Mouse (Mus musculus) hindbrain, embryonic 16.5 days (tissue): Measurements from ENCODE around the gene Mocs1. TPM values are rescaled to one million over a fixed set of nuclear protein-coding genes. Genes with fewer than 3 reads are reported as not detected.

Experiments
- ATAC-seq: fragments of 200-750 bp; cut with Nextera tagmentation; 2 replicates; pipeline ENCODE4 v1.8.0; 2017; ENCODE audit warnings: moderate TSS enrichment, moderate library complexity
- H3K27ac ChIP-seq: fragments of 300-500 bp; sonication (generic); 2 replicates; pipeline ENCODE4 v1.5.1; 2014; ENCODE audit warnings: low read depth, mild to moderate bottlenecking, control low read depth, low read length, moderate library complexity
- H3K27me3 ChIP-seq: fragments of 300-500 bp; sonication (generic); replicated peaks from 2 replicates; pipeline ENCODE4 v1.6.1; 2014; ENCODE audit warnings: low read length; ENCODE audit not compliant: control insufficient read depth, insufficient read depth
- H3K36me3 ChIP-seq: fragments of 300-500 bp; sonication (generic); 2 replicates; pipeline ENCODE4 v1.6.1; 2014; ENCODE audit warnings: mild to moderate bottlenecking, low read length, moderate library complexity, mixed read lengths; ENCODE audit not compliant: control insufficient read depth, insufficient read depth
- H3K4me1 ChIP-seq: fragments of 300-500 bp; sonication (generic); 2 replicates; pipeline ENCODE4 v1.6.1; 2014; ENCODE audit warnings: low read depth, low read length; ENCODE audit not compliant: control insufficient read depth, insufficient read depth
- H3K4me2 ChIP-seq: fragments of 300-500 bp; sonication (generic); 2 replicates; pipeline ENCODE4 v1.6.1; 2014; ENCODE audit warnings: mild to moderate bottlenecking, low read length, control low read depth, moderate library complexity
- H3K4me3 ChIP-seq: fragments of 300-500 bp; sonication (generic); 2 replicates; pipeline ENCODE4 v1.5.1; 2014; ENCODE audit warnings: mild to moderate bottlenecking, low read length, control low read depth, moderate library complexity
- H3K9ac ChIP-seq: fragments of 300-500 bp; sonication (generic); 2 replicates; pipeline ENCODE4 v1.6.1; 2014; ENCODE audit warnings: low read depth, mild to moderate bottlenecking, control low read depth, low read length, moderate library complexity
- H3K9me3 ChIP-seq: fragments of 300-500 bp; sonication (generic); 2 replicates; pipeline ENCODE4 v1.6.1; 2014; ENCODE audit warnings: mild to moderate bottlenecking, low read length, moderate library complexity; ENCODE audit not compliant: control insufficient read depth
- WGBS: fragments of 180-500 bp; shearing (Covaris S2); extraction: QIAGEN DNeasy Blood & Tissue Kit; methylation state at CpG from one replicate; pipeline ENCODE4 v1.1.7; 2014; 5-methylcytosine and 5-hydroxymethylcytosine counted together
- polyA plus RNA-seq: library from polyadenylated mRNA; unstranded; fragments of >200 nt; fragmentation: Nextera tagmentation; extraction: Ambion mirVana; gene quantifications from 2 replicates; pipeline ENCODE4 v1.2.1, GENCODE M21; 2015

Gene Mocs1
- polyA plus RNA-seq, 1 experiment from 2014 or later, result 4.5 TPM

DNA sequence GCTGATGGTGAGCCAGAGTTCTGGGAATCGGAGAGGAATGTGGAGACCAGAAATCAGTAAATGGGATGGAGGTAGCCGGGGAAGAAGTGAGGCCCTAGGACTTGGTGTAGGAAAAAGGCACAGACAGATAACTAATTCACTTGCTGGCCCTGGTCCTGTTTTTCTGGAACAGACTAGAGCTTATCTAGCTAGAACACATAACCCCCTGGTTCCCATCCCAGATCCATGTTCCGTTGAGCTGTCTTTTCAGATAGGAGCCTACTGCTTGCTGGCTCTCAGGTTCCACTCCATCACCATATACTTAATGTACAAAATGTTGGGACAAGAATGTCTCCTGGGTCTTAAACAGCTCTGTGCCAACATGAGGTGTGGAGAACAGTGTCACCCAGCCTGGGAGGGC lies 29.7 kb downstream of the Mocs1 start:
- H3K4me2 ChIP-seq, result no peak overlapping the region
- H3K4me1 ChIP-seq, result no peaks in the 10 kb centered on the region
- WGBS, result 97% methylated on average over 3 of the region's 3 CpGs
- H3K36me3 ChIP-seq, result 0 out of 2 replicates have a peak, but pooled peaks cover 4% of the 10 kb centered on the region
- H3K27me3 ChIP-seq, result no peaks in the 10 kb centered on the region
- H3K9me3 ChIP-seq, result no peaks in the 10 kb centered on the region
- H3K9ac ChIP-seq, result no peak overlapping the region
- H3K27ac ChIP-seq, result no peak overlapping the region
- no peak overlapping the region for H3K4me3 ChIP-seq
- ATAC-seq, result no peak

DNA sequence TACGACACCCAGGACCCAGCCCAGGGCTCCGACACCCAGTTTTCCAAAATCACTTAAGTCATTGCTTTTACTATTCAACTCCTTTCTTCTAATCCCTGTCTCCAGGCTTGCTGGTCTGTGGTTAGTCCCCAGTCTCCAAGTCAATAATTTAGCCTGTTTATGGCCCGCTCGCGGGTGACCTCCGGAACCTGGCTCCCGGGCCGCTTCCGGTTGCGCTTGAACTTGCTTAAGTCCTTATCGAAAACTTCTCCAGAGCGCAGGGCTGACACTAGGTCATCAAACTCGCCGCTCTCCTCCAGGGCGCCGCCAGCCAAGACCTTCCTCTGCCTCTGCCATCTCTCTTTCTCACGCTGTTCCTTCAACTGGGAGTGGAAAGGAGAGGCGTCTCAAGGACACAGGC lies 30.2 kb downstream of the Mocs1 start:
- 94% methylated on average over 18 of the region's 18 CpGs for WGBS
- no peaks in the 10 kb centered on the region for H3K4me1 ChIP-seq

DNA sequence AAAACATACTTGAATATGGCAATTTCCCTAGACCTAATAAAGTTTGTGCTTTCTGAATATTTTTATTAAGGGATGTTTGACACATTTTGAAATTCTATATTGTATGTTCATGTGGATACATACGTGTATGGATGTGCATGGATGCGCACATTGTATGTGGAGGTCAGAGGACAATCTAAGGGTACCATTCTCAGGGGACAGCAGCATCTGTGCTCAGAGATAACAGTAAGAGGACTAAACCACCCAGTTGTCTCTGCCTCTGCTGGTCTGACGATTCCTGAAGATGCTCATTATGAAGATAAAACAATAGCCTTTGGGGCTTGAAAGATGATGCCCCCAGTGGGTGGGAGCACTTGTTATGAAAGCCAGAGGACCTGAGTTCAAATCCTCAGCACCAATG lies 36.7 kb downstream of the Mocs1 start:
- Histone ChIP-seq H3K9ac (no peak overlapping the region), H3K9me3 (no peaks in the 10 kb centered on the region), H3K4me1 (no peaks in the 10 kb centered on the region), H3K4me2 (no peak overlapping the region), H3K27me3 (no peaks in the 10 kb centered on the region), H3K27ac (no peak overlapping the region), H3K36me3 (no peaks in the 10 kb centered on the region), H3K4me3 (no peak overlapping the region)
- WGBS, result 83% methylated on average over 3 of the region's 3 CpGs
- no peak for ATAC-seq

More for the DNA sequence above, 30.2 kb downstream of the Mocs1 start:
- H3K9me3 ChIP-seq, result no peaks in the 10 kb centered on the region
- 0 out of 2 replicates have a peak, but pooled peaks cover 4% of the 10 kb centered on the region for H3K36me3 ChIP-seq
- no peaks in the 10 kb centered on the region for H3K27me3 ChIP-seq
- H3K4me3 ChIP-seq, result no peak overlapping the region
- H3K9ac ChIP-seq, result no peak overlapping the region
- no peak overlapping the region for H3K27ac ChIP-seq
- ATAC-seq, result no peak
- H3K4me2 ChIP-seq, result no peak overlapping the region

DNA sequence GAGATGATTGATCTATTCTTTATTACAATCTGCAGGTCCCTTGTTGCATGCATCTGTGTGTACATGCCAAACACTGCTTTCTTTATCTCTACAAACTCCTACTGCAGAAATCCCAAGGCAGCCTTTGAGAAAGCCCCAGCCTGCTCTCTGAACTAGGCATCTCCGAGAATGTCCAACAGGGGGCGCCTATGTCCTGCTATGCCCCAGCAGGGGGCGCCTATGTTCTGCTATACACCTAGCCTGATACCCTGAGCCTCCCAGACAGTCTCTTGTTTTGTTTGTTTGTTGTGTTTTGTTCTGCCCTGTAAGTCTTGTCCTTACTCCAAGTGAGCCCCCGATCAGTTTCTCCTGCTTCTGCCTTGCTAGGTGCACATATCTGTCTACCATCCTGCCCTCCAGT lies 40.1 kb downstream of the Mocs1 start:
- ATAC-seq, result peak; percentile 50; the same call in 1 of the 2 replicates
- Histone ChIP-seq H3K27ac (no peak overlapping the region), H3K9ac (no peak overlapping the region), H3K4me3 (no peak overlapping the region), H3K27me3 (no peaks in the 10 kb centered on the region), H3K4me2 (no peak overlapping the region), H3K9me3 (no peaks in the 10 kb centered on the region), H3K4me1 (no peaks in the 10 kb centered on the region), H3K36me3 (no peaks in the 10 kb centered on the region)
- WGBS, result 30% methylated on average over 4 of the region's 4 CpGs

DNA sequence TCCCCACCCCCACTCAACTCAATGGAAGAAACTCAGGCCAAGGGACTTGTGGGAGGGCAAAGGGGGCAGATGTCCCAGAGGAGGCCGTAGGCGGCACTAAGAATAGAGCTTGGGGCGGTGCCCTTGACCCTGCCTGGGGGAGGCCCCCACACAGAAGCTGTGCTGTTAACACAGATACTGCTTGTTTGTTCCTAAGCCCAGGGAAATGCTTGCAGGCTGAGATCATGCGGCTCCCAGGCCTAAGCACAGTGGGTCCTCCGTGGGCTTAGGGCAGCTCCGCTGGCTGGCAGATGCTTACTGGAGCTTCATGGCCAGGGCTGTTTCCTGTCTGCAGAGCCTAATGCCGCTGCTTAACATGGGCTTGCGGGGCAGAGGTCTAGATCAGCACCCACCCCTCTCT lies 44.5 kb downstream of the Mocs1 start:
- ATAC-seq, result no peak
- Histone ChIP-seq H3K36me3 (no peaks in the 10 kb centered on the region), H3K9me3 (no peaks in the 10 kb centered on the region), H3K27me3 (no peaks in the 10 kb centered on the region), H3K9ac (no peak overlapping the region), H3K4me3 (no peak overlapping the region), H3K27ac (no peak overlapping the region), H3K4me2 (no peak overlapping the region), H3K4me1 (no peaks in the 10 kb centered on the region)
- 60% methylated on average over 8 of the region's 8 CpGs for WGBS

DNA sequence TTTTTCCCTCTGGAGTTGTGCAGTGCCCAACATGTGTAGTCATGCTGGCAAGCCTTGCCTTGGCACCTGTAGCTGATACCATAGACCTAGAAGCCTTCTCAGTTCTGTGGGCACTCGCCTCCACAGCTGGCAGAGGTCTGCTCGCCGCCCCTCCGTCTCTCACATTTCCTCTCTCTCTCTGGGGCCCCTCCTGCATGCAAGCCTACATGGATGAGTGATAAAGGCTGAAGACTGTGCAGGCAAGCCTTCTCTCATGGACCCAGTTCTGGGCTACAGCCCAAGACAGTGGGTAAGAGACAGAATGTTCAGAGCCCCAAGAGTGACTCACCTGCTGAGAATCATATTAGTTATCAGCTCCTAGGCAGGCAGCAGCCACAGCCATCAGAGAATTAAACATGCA lies 45.9 kb downstream of the Mocs1 start:
- Histone ChIP-seq H3K4me3 (no peak overlapping the region), H3K4me2 (no peak overlapping the region), H3K27ac (no peak overlapping the region), H3K9me3 (no peaks in the 10 kb centered on the region), H3K4me1 (no peaks in the 10 kb centered on the region), H3K36me3 (no peaks in the 10 kb centered on the region), H3K27me3 (no peaks in the 10 kb centered on the region), H3K9ac (no peak overlapping the region)
- WGBS, result 96% methylated on average over 4 of the region's 4 CpGs
- no peak for ATAC-seq

DNA sequence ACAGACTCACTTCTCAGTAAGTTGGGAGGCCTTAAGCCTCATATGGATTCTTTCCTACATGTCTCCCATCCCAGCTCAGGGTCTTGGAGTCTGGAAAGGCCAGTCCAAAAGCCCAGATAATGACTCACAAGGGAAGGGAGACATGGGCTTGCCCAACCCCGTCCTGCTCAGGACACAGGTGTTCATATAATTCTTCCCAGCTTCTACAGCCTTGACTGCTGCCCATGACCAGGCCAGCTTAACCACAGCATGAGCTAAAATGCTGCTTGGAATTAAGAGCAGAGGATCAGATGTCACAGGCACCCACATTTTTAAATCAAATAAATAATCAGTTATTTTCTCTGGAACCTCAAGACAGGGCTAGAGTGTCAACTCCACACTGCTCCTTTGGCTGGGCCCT lies 47.0 kb downstream of the Mocs1 start:
- Histone ChIP-seq H3K36me3 (no peaks in the 10 kb centered on the region), H3K27me3 (no peaks in the 10 kb centered on the region), H3K4me1 (no peaks in the 10 kb centered on the region), H3K4me2 (no peak overlapping the region), H3K9me3 (no peaks in the 10 kb centered on the region), H3K4me3 (no peak overlapping the region), H3K27ac (no peak overlapping the region), H3K9ac (no peak overlapping the region)
- WGBS, result 85% methylated on average over 1 of the region's 1 CpGs
- ATAC-seq, result no peak

DNA sequence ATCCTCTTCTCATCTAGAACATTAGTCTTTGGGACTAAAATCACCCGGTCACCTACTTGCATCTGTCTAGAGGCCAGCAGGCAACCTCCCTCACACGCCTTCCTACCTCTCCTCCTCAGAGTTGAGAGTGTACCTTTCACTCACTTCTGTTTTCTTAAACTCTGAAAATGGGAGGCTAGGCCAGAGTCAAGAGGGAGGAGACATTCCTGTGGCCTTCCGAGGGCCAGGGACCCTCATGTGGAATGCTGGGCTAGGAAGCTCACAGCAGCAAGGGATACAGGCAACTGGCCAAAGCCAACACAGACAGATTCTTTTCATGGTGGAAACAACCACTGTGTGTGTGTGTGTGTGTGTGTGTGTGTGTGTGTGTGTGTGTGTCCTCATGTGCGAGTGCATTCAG lies 49.2 kb downstream of the Mocs1 start:
- H3K36me3 ChIP-seq, result no peaks in the 10 kb centered on the region
- no peak overlapping the region for H3K4me2 ChIP-seq
- H3K4me3 ChIP-seq, result no peak overlapping the region
- no peaks in the 10 kb centered on the region for H3K27me3 ChIP-seq
- no peak overlapping the region for H3K9ac ChIP-seq
- no peaks in the 10 kb centered on the region for H3K9me3 ChIP-seq
- 80% methylated on average over 4 of the region's 4 CpGs for WGBS
- no peak for ATAC-seq
- no peaks in the 10 kb centered on the region for H3K4me1 ChIP-seq
- no peak overlapping the region for H3K27ac ChIP-seq

DNA sequence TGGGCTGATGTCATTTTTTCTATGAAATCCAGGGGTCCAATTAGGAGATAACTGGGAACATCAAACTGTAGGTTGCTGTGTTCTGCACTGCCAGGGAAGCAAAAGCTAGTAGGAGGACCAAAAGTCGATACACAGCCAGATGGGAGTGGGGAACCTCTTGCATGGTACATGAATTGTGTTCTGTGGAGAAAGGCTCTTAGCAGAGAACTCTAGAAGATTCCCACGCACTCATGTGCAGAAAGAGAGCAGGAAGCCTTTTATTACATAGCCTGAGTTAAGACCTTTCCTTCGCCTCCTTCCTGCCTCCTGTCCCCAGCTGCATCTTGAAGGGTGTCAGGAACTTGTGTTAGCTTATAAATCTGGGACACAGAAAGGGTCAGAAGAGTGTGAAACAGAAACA lies 53.7 kb downstream of the Mocs1 start:
- no peaks in the 10 kb centered on the region for H3K27me3 ChIP-seq
- ATAC-seq, result no peak
- 86% methylated on average over 3 of the region's 3 CpGs for whole genome bisulfite sequencing

DNA sequence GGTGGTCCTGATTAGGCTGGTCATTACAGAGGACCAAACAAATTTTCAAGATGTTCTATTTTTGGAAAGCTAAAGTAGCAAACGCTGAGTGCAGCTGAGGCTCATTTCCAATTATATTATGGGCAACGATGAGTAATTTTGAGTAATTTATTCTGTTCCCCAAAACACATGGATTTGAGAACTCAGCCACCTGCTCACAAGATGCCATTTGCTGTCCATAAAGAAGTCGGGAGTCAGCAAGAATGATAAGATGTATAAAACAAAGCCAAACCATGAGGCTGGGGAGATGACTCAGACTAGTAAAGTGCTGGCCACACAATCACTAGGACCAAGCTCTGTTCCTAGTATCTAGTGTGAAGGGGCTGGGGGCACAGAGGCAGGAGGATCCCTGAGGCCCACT lies 56.3 kb downstream of the Mocs1 start:
- Histone ChIP-seq H3K27ac (no peak overlapping the region), H3K4me3 (no peak overlapping the region), H3K9ac (no peak overlapping the region), H3K36me3 (no peaks in the 10 kb centered on the region), H3K4me1 (no peaks in the 10 kb centered on the region), H3K4me2 (no peak overlapping the region), H3K9me3 (no peaks in the 10 kb centered on the region), H3K27me3 (no peaks in the 10 kb centered on the region)
- no peak for ATAC-seq
- 76% methylated on average over 3 of the region's 3 CpGs for WGBS

More for the DNA sequence above, 53.7 kb downstream of the Mocs1 start:
- Histone ChIP-seq H3K9me3 (no peaks in the 10 kb centered on the region), H3K4me2 (no peak overlapping the region), H3K4me3 (no peak overlapping the region), H3K4me1 (no peaks in the 10 kb centered on the region), H3K9ac (no peak overlapping the region), H3K27ac (no peak overlapping the region), H3K36me3 (no peaks in the 10 kb centered on the region)
